Mouse (Mus musculus) embryonic stem cell, embryonic (primary cell): ENCODE measurements around the gene Fgf4.

Experiments
- CTCF ChIA-PET, 4 experiments: fragments of 300-600 bp in 2 of 4; fragments of 350-600 bp in 2 of 4; sonication (Branson Sonifier 250); formaldehyde crosslinking; loops; one replicate each; lab custom pipeline; 2022; ENCODE audit warnings: inconsistent platforms in 2 of 4; lab: Charles Lee
- POLR2A ChIA-PET, 4 experiments: fragments of 300-600 bp in 2 of 4; fragments of 350-600 bp in 2 of 4; sonication (Branson Sonifier 250); formaldehyde crosslinking; loops; one replicate each; lab custom pipeline; 2022; ENCODE audit warnings: antibody characterized with exemption in 4 of 4, inconsistent platforms in 1 of 4; lab: Charles Lee

The Fgf4 gene

DNA sequence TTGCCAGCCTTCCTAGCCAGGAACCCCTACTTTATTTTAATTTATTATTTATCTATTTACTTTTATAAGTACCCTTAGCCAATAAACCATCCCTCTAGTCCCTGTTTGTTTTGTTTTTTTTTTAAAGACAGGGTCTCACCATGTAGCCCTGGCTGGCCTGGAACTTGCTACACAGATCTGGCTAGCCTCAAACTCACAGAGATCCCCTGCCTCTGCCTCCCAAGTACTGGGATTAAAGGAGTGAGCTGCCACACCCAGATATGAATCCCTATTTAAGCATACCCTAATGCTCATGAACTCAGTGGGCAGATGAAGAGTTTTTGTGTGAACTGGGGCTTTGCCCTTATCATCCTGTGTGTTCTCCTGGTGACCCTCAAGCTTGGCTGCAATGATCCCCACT is at the start of gene Fgf4:
Gene Fgf4 (plus strand): TSS at position 301 of the 400 bp plus-strand sequence.
- CTCF ChIA-PET = interaction anchor here in 3 of 4 experiments (0.6 to 2.3 kb wide), 7 partner anchors 17 to 55 kb away, joined by 3 to 21 read pairs (median 3); no protein-coding TSS in a partner anchor
- POLR2A ChIA-PET = interaction anchor here in 2 of 4 experiments (1.0 to 50.1 kb wide), 8 partner anchors 9 to 94 kb away, joined by 3 to 1932 read pairs (median 10); partner anchors contain the start of gene Fgf3 (in 1 of the 2)

GRCm38 (mm10) chr7:144798471-144798870 is 48.7 kb upstream of the Fgf4 start:
- ChIA-PET POLR2A (interaction anchor here in 3 of 4 experiments (0.5 to 2.7 kb wide), 20 partner anchors 15 to 97 kb away, joined by 3 to 24 read pairs (median 4); partner anchors contain the start of gene Fgf3 (in 1 of the 3)), CTCF (interaction anchor here (0.5 to 4.8 kb wide), 40 partner anchors 8 to 411 kb away, joined by 3 to 64 read pairs (median 4); partner anchors contain the start of genes Fgf15 (in 1 of the 4), Fgf3 (in 1 of the 4) and Fgf4 (in 1 of the 4))

DNA sequence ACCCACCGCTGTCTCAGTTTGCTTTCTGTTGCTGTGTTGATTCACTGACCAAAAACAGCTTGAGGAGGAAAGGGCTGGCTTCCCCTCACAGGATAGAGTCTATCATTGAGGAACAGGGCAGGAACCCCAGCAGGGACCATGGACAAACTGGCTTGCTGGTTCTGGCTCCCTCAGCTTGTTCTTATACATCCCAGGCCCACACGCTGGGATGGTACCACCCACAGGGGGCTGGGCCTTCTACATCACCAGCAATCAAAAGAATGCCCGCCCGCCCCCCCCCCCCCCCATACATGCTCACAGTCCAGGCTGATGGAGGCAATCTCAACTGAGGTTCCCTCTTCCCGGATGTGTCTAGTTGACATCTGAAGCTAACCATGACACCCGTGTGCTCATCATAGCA is 40.1 kb upstream of the Fgf4 start:
- POLR2A ChIA-PET = interaction anchor here in 3 of 4 experiments (0.5 to 2.6 kb wide), 30 partner anchors 8 to 329 kb away, joined by 3 to 14 read pairs (median 4); no protein-coding TSS in a partner anchor
- CTCF ChIA-PET = interaction anchor here in 3 of 4 experiments (0.7 to 1.9 kb wide), 10 partner anchors 9 to 275 kb away, joined by 3 to 14 read pairs (median 4); no protein-coding TSS in a partner anchor

DNA sequence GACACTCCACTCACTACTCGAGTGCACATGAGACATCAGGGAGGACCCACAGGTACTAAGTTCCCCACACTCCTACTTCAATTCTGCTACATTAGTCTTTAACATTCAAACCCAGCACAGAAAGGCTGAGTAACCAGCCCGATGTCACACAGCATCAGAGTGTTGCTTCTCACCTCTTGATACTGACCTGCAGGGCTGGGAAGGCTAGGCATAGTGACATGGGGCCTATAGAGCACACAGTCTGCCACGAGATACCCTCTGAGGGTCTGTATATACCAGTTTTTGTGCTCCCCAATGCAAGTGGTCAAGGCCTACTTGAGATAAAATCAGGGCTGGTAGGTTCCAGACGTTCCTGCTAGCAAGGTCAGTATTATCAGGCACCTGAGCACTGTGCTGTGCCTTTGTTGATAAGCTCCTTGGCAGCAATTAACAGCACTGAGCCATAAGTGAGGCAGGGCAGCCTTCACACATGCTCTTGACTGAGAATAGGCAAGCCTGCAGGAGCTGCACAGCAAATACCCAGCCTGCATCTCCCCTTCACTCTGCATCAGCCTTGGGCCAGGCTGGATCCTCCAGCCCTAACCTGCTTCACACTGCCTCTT is 39.1 kb upstream of the Fgf4 start:
- ChIA-PET CTCF (interaction anchor here in 1 of 4 experiments (0.6 kb wide), 1 partner anchor 1060 kb away, joined by 3 read pairs; no protein-coding TSS in a partner anchor), POLR2A (interaction anchor here in 2 of 4 experiments (0.9 to 2.6 kb wide), 5 partner anchors 16 to 56 kb away, joined by 3 to 9 read pairs (median 4); no protein-coding TSS in a partner anchor)

DNA sequence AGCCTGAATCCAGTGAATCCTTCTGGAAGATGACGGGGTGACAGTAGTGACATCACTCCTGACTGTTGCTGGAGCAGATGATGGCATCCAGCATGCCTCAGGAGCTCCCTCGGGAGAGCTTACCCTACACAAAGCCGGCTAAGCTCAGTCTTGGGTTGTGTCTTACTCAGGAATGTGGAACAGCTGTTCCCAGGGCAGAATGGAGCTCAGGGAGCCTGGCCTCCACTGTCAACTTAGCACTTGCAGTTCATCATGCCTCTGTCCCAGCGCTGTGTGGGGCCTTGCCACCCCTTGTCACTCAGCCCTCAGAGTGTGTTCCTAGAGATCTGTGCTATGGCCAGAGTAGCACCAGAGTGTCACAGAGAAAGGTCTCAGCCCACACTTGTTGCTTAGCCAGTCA is 35.6 kb upstream of the Fgf4 start:
- POLR2A ChIA-PET = interaction anchor here in 3 of 4 experiments (0.8 to 2.1 kb wide), 12 partner anchors 9 to 229 kb away, joined by 3 to 5 read pairs (median 3); partner anchors contain the start of gene Fadd (in 1 of the 3)

DNA sequence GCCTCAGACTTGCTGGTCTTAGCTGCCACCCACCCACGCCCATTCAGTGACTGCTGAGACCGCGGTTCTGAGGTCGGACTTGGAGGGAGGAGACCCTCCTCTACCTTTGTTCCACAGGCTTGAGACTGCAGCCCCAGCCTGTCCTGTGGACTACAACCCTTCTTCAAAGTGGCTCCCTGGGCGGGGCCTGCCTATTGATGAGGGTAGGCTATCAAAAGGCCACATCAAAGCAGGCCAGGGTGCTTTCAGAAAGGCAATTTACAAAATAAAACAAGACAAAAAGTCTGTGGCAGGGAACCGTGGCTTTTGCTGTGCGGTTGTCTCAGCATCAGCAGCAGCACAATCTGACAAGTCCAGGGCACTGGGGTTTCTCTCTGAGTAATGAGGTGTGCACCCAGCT is 25.3 kb upstream of the Fgf4 start:
- ChIA-PET POLR2A (interaction anchor here (0.6 to 50.1 kb wide), 21 partner anchors 9 to 993 kb away, joined by 3 to 1932 read pairs (median 3); partner anchors contain the start of gene Fgf3 (in 3 of the 4)), CTCF (interaction anchor here in 1 of 4 experiments (1.4 to 3.2 kb wide), 3 partner anchors 10 to 24 kb away, joined by 5 to 18 read pairs (median 11); no protein-coding TSS in a partner anchor)

More for the DNA sequence above, 35.6 kb upstream of the Fgf4 start:
- CTCF ChIA-PET = interaction anchor here in 3 of 4 experiments (0.7 to 1.7 kb wide), 6 partner anchors 10 to 97 kb away, joined by 3 to 9 read pairs (median 4); partner anchors contain the start of gene Fgf4 (in 1 of the 3)

DNA sequence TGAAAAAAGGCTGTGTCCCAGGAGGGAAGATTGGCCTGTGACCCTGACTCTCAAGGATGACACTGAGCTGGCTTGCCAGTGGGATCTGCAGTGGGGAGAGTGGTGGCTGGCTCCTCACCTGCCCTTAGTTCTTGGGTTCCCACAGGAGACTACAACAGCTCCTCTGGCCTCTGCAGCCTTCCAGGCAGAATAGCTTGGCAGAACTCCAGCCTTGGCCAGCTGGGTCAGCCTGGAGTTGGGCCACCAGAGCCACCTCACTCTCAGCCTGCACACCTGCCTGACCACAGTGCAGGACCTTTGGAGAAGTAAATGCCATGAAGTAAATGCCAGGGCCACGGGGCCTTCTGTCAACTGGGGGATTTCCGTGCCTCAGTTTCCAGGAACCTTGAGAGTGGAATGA is 23.2 kb upstream of the Fgf4 start:
- CTCF ChIA-PET = interaction anchor here in 3 of 4 experiments (0.6 to 3.2 kb wide), 8 partner anchors 21 to 505 kb away, joined by 3 to 18 read pairs (median 3); no protein-coding TSS in a partner anchor

GRCm38 (mm10) chr7:144828369-144828768 is 18.8 kb upstream of the Fgf4 start:
- POLR2A ChIA-PET = interaction anchor here in 2 of 4 experiments (0.6 to 50.1 kb wide), 17 partner anchors 8 to 455 kb away, joined by 3 to 1932 read pairs (median 3); partner anchors contain the start of genes Fgf3 (in 2 of the 2), Fgf4 (in 1 of the 2) and Tpcn2 (in 1 of the 2)
- CTCF ChIA-PET = interaction anchor here (0.6 to 1.5 kb wide), 8 partner anchors 16 to 59 kb away, joined by 3 to 9 read pairs (median 3); no protein-coding TSS in a partner anchor

More for the DNA sequence above, 23.2 kb upstream of the Fgf4 start:
- POLR2A ChIA-PET = interaction anchor here in 3 of 4 experiments (0.6 to 50.1 kb wide), 19 partner anchors 8 to 316 kb away, joined by 3 to 1932 read pairs (median 5); partner anchors contain the start of gene Fgf3 (in 2 of the 3)

GRCm38 (mm10) chr7:144837891-144838488 is 9.2 kb upstream of the Fgf4 start, which contains the start of gene Fgf3:
TSS of gene Fgf3 (plus strand) at chr7:144838083.
- ChIA-PET CTCF (interaction anchor here (0.8 to 4.0 kb wide), 19 partner anchors 8 to 71 kb away, joined by 3 to 22 read pairs (median 4); no protein-coding TSS in a partner anchor), POLR2A (interaction anchor here (0.5 to 50.1 kb wide), 29 partner anchors 8 to 1762 kb away, joined by 3 to 1932 read pairs (median 6); partner anchors contain the start of genes Fgf15 (in 1 of the 4) and Fgf4 (in 1 of the 4))

GRCm38 (mm10) chr7:144838522-144839503 is 8.4 kb upstream of the Fgf4 start:
- ChIA-PET CTCF (interaction anchor here (0.5 to 4.0 kb wide), 27 partner anchors 7 to 251 kb away, joined by 3 to 22 read pairs (median 4); no protein-coding TSS in a partner anchor), POLR2A (interaction anchor here (0.7 to 50.1 kb wide), 32 partner anchors 10 to 257 kb away, joined by 3 to 1932 read pairs (median 5); partner anchors contain the start of genes Ccnd1 (in 1 of the 4), Fadd (in 1 of the 4), Fgf15 (in 1 of the 4) and Fgf4 (in 1 of the 4))

DNA sequence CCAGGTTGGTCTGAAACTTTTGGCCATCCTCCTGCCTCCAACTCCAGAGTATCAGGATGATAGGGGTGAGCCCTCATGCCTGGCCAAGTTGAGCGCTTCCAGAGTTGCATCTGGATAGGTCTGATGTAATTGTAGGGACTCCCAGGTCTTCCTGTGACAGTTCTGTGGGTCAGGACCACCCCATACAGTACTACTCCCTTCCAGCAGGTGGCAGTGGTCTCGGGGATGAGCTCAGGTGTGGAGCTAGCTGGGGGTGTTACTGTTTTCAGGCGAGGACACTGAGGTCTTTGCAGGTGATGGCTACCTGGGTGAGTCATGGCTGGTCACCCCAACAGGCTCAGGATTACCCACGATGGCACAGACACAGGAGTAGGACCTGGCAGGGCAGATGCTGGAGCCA is 1.0 kb upstream of the Fgf4 start:
- ChIA-PET CTCF (interaction anchor here (0.5 to 2.3 kb wide), 71 partner anchors 8 to 303 kb away, joined by 3 to 34 read pairs (median 4); partner anchors contain the start of genes Fgf3 (in 3 of the 4), Fadd (in 1 of the 4) and LTO1 (in 1 of the 4)), POLR2A (interaction anchor here in 3 of 4 experiments (0.6 to 50.1 kb wide), 17 partner anchors 9 to 95 kb away, joined by 3 to 1932 read pairs (median 4); partner anchors contain the start of gene Fgf3 (in 1 of the 3))

DNA sequence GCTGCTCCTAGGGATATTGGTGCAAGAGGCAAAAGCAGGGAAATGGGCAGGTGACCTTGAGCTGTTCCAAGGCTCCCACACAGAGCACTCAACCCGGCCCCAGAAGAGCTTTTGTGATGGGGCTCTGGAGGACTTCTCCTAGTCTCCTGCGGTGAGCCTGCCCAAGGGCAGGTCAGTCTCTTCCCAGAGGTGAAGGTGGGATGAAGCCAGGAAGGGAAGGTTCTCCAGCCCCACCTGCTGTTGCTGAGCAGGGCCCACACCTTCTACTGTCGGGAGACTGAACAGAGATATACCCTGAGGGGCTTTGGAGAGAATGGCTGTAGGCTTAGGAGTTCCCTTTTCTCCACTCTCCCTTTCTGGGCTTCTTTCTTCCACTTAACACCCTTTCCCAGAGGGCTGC is 4.2 kb downstream of the Fgf4 start:
- POLR2A ChIA-PET = interaction anchor here in 3 of 4 experiments (0.5 to 50.1 kb wide), 25 partner anchors 10 to 745 kb away, joined by 3 to 1932 read pairs (median 5); partner anchors contain the start of gene Fgf3 (in 2 of the 3)

GRCm38 (mm10) chr7:144854966-144855365 is 7.8 kb downstream of the Fgf4 start:
- ChIA-PET CTCF (interaction anchor here in 3 of 4 experiments (0.7 to 4.2 kb wide), 7 partner anchors 9 to 66 kb away, joined by 3 to 16 read pairs (median 5); no protein-coding TSS in a partner anchor), POLR2A (interaction anchor here (0.7 to 50.1 kb wide), 20 partner anchors 8 to 282 kb away, joined by 3 to 1932 read pairs (median 6); partner anchors contain the start of genes Fgf3 (in 2 of the 4) and Fgf4 (in 2 of the 4))

More for the DNA sequence above, 4.2 kb downstream of the Fgf4 start:
- CTCF ChIA-PET = interaction anchor here (0.6 to 1.7 kb wide), 13 partner anchors 9 to 75 kb away, joined by 3 to 14 read pairs (median 3); no protein-coding TSS in a partner anchor

DNA sequence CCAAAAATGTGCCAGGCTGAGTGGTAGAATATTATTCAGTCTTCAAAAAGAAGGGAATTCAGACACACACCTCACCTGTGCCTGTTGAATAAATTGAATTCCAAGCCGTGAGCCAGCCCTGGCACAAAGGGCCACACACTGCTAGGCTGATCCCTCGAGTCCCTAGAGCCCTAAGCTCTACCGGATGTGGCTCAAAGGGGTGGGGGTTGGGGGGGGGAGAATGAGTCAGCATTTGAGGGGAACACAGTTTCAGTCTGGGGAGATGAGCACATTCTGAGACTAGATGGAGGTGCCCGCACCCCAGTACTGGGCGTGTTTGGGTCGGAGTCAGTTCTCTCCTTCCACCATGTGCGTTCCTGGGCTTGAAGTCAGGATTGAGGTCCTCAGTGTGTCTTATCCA is 10.0 kb downstream of the Fgf4 start:
- ChIA-PET POLR2A (interaction anchor here (0.5 to 50.1 kb wide), 62 partner anchors 8 to 1257 kb away, joined by 3 to 1932 read pairs (median 6); partner anchors contain the start of genes Fgf3 (in 3 of the 4), Ccnd1 (in 2 of the 4), Fgf4 (in 2 of the 4) and Cars (in 1 of the 4)), CTCF (interaction anchor here (0.5 to 4.2 kb wide), 32 partner anchors 9 to 1804 kb away, joined by 3 to 12 read pairs (median 4); no protein-coding TSS in a partner anchor)

GRCm38 (mm10) chr7:144857826-144858342 is 10.7 kb downstream of the Fgf4 start:
- POLR2A ChIA-PET = interaction anchor here (0.5 to 50.1 kb wide), 62 partner anchors 9 to 1795 kb away, joined by 3 to 1932 read pairs (median 6); partner anchors contain the start of genes Fgf3 (in 3 of the 4), Ccnd1 (in 2 of the 4), Fgf4 (in 2 of the 4) and Tpcn2 (in 2 of the 4)
- CTCF ChIA-PET = interaction anchor here (0.5 to 4.2 kb wide), 22 partner anchors 10 to 1146 kb away, joined by 3 to 25 read pairs (median 5); no protein-coding TSS in a partner anchor
